Mouse (Mus musculus) testis, adult 2 months (tissue): ENCODE data around the gene Kcna5.

ENCODE experiments used
- CTCF ChIP-seq: fragments of 200-500 bp; IDR thresholded peaks from 2 replicates; pipeline ENCODE4 v1.5.1; 2012; ENCODE audit warnings: low read depth, mild to moderate bottlenecking, inconsistent platforms, low read length, moderate library complexity; ENCODE audit not compliant: control insufficient read depth, insufficient read depth, insufficient replicate concordance
- POLR2A ChIP-seq: fragments of 200-500 bp; IDR thresholded peaks from 2 replicates; pipeline ENCODE4 v1.6.1; 2012; ENCODE audit warnings: low read depth, mild to moderate bottlenecking, inconsistent platforms, low read length, moderate library complexity; ENCODE audit not compliant: control insufficient read depth

DNA sequence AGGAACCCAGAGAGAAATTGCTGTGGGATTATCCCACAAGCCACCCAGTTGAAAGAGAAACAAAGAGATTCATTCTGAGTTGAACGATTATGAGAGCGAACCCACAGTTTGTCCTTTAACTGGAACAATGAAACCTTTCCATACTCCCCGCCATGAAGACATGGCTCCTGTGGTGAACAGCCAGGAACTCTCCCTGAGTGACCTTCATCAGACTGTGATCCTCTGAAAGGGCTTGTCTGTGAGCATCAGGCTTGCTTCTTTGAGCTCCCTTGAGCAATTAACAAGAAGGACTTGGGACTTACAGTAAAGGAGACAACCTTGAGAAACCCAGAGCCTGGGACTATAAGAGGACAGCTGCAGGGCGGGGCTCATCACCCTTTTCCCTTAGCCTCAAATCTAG, 3.9 kb downstream of the Kcna5 start:
- TF ChIP-seq CTCF (no peak), POLR2A (no peak)
